Mouse (Mus musculus): ENCODE measurements around the gene Ptpn4. TPM values are rescaled to one million over a fixed set of nuclear protein-coding genes. Genes with fewer than 3 reads are reported as not detected.

Gene Ptpn4
- 10 to 100 TPM; 31.7 to 35.1 TPM for total RNA-seq (2023)

GRCm38 (mm10) chr1:119837035-119837751 is at the start of gene Ptpn4:
TSS of gene Ptpn4 (minus strand) at chr1:119837613.

DNA sequence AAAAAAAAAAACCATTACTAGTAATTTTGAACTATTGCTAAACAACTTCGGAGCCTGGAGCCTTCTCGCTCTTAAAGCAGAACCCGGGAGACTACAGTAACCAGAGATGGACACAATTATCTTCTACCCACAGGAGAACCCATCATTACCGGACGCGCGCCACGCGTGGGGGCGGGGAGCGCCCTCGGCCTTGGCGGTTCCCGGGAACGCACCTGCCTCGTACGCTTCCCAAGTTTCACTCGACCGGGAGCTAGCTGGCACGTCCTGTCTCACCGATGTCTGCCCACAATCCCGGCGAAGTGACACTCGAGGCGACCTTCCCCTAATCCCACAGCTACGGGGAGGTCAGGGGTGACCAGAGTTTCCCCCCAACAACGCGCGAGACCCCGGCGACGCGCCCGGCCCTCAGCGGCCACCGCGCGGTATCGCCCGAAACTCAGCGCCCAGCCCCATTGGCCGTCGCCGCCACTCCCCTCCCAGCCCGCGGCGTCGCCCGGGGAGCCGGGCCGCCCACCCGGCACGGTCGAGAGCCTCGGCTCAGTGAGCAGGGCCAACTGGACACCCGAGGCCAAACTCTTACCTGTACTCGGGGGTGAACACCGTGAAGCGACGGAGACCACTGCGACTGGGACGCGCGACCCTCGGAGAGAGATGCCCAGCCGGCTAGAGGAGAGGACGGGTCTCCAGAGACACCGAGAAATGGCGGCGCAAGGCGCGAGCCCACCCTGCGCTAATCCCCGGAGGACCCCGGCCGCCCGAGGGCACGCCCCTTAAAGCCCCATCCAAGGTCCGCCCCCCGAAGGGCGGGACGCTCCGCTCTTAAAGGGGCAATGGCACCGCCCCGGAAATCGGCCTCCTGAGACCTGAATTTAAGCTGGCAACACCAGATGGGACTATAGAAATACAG is 189.0 kb downstream of the Ptpn4 start, which contains the start of gene Epb41l5:
Gene Epb41l5, minus strand, starts transcription at position 796 of the 907 bp plus-strand sequence.

Other genes starting within 250 kb of the Ptpn4 start
- gene Epb41l5, start 188.6 kb downstream of the Ptpn4 start, total RNA-seq (2023): 1 to 10 TPM; 4.9 to 6.8 TPM
- gene Tmem177, start 75.6 kb upstream of the Ptpn4 start, total RNA-seq (2023): 1 to 10 TPM; 5.1 to 5.9 TPM
- not detected for gene Cfap221, start 159.6 kb upstream of the Ptpn4 start, total RNA-seq (2023)
- gene Sctr, start 169.3 kb upstream of the Ptpn4 start, total RNA-seq (2023): not detected
- gene Tmem37, start 236.5 kb upstream of the Ptpn4 start, total RNA-seq (2023): not detected

Measured in B cell, adult 67 days (primary cell).